Mouse (Mus musculus) embryo, embryonic 10 days (tissue): Measurements from ENCODE around the gene Zfp697.

Experiments
- DNase-seq: peaks from one replicate; pipeline ENCODE4 v3.0.0-alpha.2; 2015; ENCODE audit warnings: low spot score

Gene Zfp697

DNA sequence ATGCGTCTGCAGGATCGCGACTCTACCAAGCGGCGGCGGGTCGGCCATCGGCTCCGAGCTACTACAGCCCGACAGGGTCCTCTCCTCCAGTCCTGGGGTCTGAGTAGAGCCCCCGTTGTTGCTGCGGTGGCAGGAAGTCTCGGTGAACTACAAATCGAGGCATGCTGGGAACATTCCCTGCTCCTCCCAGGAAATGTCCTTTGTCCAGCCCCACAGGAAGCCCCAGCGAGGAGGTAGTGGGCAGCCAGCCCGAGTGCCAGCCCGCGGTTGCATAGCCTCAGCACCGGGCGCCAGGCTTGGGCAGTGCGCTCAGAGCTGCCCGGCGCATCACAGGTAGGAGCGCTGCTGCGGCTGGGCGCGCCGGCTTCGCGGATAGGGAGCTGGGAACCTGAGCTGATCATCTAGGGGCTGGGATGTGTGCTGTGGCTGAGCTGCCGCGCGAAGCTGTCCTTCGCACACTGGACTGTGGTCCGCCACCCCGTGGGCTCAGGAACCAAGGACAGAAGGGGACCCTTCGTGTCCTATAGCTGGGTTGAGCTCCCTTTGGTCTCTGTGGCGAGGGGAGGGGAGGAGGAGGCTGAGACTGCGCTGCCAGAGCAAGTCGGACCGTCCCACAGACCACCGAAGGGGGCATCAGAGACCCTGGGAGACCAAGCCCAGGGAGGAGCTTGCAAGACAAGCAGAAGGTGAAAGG lies at the start of gene Zfp697:
TSS of gene Zfp697 (plus strand) at position 216 of the 694 bp plus-strand sequence.
- DNase-seq = peak; percentile 86

DNA sequence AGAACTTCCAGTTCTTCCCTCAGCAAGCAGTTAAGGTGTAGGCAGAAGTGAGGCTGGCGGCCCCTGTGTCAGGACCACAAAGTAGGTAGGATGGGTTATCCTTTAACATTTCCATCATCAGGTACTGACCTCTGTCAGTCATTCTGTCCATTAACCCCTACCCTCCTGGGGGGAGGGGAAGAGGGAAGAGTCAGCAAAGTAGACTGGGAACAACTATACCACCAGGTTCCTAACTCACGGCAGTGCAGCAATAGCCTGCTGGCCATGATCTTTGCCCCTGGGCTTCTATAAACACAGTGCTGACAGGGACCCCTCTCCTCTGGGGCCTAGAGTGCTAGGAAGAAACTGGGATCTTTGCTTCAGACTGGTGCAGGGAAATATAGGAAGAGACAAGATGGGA lies 48.3 kb upstream of the Zfp697 start:
- no peak for DNase-seq

DNA sequence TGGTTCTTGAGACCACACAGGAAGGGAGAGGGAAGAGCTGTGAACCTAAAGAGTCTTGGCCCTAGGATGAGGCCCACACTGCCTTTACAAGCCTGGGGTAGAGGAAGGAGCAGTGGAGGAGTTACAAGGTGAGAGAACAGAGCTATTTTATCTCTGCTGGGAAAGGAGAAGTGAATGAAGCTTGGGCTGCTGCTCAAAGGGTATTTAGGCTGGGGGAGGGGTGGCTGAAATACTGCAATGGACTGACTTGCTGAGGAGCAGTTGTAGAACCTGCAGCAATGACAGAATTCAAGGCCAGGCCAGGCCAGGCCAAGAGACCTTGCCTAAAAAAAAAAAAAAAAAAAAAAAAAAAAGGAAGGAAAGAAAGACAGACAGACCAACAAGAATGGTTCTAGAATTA lies 46.9 kb upstream of the Zfp697 start:
- DNase-seq = no peak

DNA sequence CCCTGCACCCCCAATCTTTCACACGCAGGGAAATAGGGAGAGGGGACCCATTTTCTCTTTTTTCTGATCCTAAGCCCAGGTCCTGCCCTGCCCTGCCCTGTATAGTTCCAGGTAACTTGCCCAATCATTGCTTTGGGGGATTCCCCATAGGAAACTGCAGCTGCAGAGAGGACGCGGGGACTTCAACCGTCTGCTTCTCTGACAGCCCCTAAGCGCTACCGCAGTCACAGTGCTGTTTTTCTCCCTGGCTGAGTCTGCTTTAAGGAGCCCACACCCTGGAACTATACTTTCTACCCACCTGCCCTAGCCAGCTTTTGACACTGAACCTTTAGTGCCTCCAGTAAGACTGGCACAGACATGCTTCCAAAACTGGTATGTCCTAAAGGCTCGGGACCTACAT lies 46.4 kb upstream of the Zfp697 start:
- DNase-seq = no peak

DNA sequence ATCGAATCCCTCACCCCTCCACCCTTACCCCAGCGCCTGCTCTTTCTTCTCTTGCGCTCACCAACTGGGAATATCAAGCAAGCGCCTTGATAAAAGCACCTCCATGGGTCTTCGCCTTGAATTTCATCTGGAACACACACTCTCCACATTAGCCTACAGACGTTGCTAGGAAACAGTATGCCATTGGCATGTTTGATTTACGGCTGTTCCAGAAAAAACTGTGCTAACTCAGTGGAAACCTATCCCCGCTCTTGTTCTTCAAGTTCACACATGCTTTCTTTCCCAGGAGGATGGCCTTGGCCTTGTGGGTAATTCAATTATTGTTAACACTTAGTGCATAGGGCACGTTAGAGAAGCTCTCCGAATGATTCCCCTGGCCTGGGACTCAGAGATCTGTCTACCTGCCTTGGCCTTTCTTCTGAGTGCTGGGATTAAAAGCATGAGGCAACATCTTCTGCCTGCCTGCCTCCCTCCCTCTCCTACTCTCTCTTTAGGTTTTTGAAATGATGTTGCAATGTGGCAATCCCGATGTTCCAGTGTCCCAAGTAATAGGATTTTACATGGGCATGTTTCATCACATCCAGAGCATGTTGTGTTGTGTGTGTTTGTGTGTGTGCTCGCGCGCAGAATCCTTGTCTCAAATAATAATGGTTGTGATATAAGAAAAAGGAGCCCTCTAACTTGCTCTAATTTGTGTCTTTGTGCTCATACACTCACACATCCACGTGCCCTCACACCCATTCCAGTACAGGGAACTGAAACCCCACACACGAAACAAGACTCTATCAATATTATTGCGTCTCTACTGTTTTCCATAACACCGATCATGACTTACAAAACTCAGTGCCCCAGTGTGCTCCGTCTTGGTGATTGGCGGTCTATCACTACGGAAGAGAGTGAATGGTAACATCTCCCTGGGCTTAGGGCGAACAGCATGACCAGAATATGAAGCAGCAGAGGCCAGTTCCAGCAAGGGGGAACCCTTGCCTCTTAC lies 45.3 kb upstream of the Zfp697 start:
- DNase-seq = peak; percentile 32

DNA sequence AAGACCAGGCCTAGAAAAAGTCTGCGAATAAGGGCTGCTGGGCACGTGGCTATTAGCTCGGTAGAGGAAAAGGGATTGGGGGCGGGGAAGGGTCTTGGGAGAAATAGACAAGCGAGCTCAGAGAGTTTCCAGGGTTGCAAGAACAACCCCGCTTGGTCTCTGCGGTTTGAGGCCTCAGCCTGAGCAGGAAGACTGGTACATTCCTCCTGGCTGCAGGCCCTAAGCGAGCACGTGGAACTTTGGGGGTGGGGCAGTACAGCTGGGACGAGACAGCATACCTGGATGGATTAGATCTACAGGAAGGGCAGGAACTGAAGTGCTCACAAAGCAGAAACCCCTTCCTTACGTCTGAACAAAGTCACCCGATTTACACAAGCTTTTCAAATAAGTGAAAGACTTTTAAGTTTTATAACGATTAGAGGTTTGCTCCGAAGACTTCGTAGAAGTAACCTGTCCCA lies 43.6 kb upstream of the Zfp697 start:
- DNase-seq = peak; percentile 67

DNA sequence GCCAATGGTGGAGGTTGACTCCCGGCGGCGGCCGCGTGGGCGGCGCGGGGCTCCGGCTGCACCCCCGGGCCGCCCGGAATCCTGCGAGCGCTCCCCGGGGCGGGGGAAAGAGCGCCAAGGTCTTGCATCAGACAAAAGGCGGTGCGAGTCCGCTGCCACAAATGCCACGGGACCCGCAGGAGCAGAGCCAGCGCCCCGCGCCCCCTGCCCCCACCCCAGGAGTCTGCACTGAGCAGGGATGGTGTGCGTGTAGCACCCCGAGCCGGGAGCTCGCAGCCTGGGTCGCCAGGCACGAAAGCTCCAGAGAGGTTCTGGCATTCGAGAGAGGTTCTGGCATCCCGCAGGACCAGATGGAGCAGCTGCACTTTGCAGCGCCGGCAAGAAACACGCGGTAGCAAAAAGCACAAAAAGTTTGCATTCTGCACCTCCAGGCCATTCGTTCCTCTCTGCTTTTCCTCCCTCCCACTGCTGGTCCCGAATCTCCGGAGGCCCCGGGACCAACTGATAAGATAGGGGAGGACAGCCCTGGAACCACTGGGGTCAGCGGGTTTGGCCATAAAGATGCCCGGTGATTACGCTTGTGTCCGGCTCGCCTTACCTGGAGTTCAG lies 43.1 kb upstream of the Zfp697 start:
- peak; percentile 39 for DNase-seq

DNA sequence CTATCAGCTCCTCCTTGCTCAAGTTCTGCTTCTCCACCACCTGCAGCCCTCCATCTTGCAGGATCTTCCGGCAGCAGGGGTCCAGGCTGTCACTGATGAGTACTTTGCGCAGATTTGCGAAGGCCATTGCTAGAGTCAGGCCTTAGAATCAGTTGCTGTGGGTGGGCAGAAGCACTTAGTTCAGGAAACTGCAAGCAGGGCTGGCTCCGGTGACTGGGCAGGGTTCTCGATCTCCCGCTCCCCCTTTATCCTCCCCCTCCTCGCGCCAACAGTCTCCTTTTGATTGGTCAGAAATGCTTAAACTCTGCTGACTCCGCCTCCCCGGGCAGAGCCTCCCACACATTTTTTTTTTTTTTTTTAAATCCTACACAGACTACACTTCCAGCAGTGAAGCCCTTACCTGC lies 42.6 kb upstream of the Zfp697 start, which contains the start of gene Phgdh:
TSS of gene Phgdh (minus strand) at position 285 of the 404 bp plus-strand sequence.
- DNase-seq = peak; percentile 93

DNA sequence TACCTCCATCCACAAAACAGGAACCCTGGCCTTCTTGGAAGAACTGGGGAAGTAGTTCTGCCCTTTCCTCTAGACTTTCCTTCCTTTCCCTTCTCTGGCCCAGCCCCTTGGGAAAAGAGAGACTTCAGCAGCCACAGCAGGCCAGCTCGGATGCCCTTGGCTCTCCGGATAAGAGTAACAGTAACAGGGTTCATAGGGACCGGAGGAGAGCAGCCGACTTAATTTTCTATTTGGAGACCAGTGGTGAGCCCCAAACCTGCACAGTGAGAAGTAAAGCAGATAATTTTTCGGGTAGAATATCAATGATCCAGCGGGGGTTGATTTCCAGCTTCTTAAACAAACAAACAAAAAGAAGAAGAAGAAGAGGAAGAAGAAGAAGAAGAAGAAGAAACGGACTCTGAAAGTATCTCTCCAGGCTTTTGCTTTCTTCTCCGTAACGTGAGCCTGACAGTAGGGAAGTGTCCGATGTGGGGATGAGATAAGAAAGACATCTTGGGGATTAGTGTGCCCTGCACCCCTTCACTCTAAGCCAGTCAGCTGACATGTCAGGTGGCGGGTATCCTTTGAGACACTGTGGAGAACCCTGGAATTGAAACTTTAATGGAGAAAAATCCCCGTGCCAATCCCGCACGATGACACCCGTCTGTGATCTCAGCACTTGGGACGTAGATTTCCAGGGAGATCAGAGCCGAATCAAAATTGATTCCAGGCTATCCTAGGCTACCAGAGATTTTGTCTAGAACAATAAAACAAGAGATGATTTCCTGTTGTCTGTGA lies 41.3 kb upstream of the Zfp697 start:
- DNase-seq = no peak

DNA sequence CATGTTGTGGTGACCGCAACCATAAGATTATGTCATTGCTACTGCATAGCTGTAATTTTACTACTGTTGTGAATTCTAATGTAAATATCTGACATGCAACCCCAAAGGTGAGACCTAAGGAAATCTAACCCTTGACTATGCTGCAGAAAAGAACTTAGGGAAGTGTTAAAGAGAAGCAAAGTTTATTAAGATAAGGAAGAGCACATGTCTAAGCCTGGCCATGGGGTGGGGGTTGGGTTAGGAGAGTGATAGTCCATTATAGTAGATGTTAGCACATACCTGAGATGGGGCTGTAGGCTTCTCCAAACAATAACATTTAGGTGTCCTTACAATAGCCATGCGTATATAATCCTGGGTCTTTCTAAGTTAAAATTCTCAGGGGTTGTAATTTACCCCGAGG lies 39.0 kb upstream of the Zfp697 start:
- no peak for DNase-seq

DNA sequence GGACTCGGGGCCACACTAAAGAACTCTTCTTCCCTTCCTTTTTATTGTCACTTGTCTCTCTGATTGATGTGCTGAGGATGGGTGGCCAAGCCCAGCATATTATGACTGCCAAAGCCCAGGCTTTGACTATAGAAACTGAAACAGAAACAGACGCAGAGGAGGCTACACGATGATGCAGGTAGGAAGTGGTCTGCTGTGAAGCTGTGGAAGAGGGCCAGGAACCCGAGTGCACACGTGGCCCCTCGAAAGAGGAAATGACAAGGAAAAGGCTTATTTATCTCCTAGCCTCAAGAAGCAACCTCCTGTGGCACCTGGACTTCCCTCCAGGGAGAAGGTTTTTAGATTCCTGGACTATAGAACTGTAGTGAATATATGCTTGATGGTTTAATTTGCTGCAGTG lies 34.2 kb upstream of the Zfp697 start:
- no peak for DNase-seq

DNA sequence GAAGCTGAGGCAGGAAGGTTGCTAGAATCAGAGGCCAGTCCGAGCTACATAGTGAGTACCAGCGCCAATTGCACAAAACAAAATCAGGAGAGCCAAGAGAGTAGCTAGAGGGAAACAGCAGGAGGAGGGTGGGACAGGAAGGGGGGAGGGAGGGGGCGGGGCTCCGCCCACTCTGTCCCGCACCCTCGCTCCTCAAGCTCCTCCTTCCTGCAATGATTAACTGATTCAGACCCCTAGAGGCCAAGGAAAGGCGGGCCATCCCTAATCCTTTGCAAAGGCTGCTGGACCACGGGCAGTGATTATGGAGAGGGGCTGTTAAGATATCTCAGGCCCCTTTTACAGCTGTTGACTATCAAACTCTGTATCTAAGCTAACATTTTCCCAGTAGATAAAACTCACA lies 33.6 kb upstream of the Zfp697 start:
- peak; percentile 54 for DNase-seq

DNA sequence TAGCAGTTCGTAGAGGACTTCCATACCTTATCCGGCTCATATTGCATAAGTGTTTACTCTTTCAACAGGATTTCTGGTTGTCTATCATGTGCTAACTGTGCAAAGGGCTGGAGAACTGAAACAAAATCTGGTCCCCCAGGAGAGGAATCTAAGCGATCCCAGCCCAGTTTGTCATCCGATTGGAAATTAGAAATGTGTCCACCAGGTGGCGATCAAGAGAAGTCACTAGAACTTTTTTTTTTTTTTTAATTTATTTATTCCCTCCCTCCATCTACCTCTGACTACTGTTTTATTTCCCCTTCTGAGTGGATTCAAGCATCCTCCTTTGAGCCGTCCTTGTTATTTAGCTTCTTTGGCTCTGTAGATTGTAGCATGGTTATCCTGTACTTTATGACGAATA lies 28.4 kb upstream of the Zfp697 start:
- DNase-seq = peak; percentile 85

DNA sequence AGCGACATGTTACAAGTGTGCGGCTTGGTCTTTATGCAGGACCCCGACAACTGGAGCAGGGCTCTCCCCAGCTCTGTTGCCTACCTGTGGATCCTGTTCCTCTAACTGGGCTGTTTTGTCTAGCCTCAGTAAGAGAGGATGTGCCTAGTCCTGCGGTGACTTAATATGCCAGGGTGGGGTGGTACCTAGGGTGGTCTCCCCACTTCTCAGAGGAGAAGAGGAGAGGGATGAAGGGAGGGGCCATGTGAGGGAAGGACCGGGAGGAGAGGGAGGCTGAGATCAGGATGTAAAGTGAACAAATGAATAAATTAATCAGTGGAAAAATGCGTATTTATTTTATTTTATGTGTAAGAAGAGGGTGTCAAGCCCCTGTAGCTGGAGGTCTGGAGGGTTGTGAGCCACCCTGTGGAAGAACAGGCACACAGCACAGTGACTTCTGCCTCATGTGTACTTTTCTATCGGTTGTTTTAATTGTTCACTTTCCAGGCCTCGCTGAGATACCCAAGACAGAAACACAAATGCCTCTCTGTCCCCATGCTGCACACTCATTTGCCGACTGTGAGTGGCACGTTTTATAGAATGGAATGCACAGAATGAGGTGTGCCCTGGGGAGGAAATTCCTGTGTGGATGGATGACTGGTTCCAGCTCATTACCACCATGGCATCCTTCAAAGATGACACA lies 26.8 kb upstream of the Zfp697 start:
- peak; percentile 68 for DNase-seq

DNA sequence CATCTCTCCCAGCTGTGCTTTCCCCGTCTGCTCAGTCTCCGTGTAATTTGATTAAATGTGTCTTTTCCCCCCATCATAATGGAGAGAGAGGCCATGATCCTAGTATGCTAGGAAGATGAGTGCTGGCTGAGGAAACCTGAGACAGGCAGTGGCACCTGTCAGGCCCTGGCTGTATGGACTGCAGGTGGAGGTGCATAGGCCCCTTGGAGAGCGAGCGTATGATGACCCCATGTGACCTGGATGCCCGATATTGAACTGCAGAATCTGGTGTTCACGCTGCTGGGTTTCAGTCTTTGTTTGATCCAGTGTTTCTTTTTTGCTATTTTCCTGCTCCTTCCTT lies 26.3 kb upstream of the Zfp697 start:
- no peak for DNase-seq

DNA sequence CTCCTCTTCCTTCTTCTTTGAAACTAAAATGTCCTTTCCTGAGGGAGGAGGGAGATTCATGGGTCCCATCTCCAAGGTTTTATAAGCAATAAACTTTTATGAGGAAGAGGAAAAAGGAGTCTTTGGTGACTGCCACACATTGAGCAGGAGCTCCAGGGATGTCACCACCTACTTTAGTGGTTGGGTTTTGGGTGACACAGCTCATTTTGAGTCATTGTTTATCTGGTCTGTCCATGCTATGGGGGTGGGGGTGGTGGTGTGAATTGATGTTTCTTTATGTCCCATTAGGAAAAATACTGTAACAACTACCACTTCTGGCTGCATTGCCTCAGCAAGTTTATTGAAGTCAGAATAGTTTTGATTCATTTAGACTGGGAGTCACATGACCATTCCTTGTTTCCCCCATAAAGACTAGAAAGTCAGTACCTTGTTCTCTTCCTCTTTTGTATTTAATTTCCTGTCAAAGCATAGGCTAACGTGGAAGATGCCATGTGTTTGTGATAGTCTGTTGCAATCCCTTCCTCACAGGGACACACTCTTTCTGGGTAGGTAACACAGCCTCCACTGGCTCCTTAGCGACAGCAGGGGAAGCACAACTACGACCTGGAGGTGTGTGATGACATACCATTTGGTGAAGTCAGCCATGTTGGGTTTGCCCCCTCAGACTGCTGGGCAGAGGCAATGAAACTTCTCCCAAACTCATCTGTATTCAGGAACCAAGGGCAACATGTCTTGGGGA lies 25.5 kb upstream of the Zfp697 start:
- no peak for DNase-seq

DNA sequence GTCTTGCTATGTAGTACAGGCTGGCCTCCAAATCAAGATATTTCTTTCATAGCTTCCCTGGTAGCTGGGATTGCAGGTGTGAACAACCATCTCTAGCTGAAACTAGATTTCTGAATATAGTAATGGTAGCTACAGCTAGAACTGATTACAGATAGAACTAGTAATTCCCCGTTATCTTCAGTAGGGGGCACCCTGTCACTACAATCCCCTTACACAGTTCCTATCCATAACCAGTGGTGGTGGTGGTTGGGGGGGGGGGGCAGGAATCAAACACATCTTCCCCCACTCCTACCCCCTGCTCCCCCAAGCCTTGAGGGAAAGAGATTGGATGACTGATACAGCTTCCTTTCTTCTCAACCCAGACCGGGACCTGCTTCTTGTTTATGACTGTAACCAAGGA lies 19.5 kb upstream of the Zfp697 start:
- peak; percentile 44 for DNase-seq

DNA sequence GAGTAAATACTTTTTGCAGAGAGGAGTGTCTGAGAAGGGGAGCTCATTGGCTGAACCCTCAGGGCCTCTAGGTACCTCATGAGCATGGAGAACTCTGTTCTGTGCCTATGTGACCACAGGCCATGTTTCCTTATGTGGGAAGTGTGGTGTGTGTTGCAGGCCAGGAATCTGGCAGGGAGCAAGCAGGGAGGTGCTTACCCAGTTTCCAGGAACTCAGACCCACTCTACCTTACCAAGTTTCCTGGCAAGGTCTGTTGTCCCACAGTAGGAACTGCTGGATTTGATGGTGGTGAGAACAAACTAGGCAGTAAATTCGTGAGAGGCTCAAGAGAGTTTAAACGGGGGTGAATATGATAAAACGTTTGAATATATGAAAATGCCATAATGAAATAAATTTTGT lies 16.2 kb upstream of the Zfp697 start:
- DNase-seq = no peak

DNA sequence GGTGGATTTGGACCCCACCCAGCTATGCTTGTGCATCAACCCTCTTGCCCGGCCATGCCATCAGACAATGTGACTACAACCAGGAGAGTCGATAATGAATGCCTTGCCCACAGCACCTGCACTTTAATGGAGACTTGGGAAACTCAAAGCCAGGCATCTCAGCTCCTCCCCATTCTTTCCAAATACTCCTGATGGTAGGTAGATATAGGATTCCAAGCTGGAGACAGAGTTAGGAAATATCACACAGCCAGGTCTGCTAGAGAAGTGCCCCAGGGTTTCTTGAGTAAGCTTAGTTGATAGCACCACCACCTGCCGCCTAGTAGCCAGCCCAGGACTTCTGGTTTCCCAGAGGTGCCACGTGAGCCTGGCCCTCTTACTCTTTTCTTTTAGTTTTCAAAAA lies 15.4 kb upstream of the Zfp697 start:
- no peak for DNase-seq

DNA sequence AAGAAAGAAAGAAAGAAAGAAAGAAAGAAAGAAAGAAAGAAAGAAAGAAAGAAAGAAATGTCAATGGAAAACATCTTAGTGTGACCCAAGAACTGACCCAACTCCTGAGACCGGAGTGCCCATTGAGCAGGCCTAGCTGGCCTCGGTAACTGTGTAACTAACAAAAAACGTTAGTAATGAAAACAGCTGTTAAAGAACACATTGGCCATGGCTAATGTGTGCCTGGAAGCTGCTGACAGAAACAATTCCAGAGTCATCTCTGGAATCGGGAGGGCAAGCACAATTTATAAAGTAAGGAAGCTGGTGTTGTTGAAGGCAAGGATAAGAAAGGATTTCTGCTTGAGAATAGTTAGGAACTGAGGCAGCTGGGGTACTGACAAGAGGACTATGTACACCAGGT lies 14.0 kb upstream of the Zfp697 start:
- no peak for DNase-seq

DNA sequence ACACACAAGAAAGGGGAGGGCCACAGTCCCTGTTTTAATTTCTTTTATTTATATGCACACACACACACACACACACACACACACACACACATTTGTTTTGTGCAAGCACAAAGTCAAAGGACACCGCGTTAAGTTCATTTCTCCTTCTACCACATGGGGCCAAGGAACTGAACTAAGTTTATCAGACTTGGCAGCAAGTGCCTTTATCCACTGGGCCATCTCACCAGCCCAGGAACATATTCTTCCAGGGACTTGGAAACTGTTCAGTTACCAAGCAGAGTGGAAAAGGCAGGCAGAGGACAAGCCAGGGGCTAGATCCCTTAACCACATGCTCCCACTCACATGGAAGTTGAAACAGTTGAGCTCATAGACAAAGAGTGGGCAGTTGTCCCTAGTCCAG lies 13.5 kb upstream of the Zfp697 start:
- no peak for DNase-seq
